Mouse (Mus musculus) midbrain, embryonic 10.5 days (tissue): ENCODE results near the gene Mrpl27. TPM values are rescaled to one million over a fixed set of nuclear protein-coding genes. Genes with fewer than 3 reads are reported as not detected.

Source experiments
- DNase-seq: peaks from one replicate; pipeline ENCODE4 v3.0.0-alpha.2; 2017; ENCODE audit warnings: low spot score
- H3K27ac ChIP-seq: fragments of 300-500 bp; sonication (generic); replicated peaks from 2 replicates; pipeline ENCODE4 v1.5.1; 2016; ENCODE audit warnings: mild to moderate bottlenecking
- H3K27me3 ChIP-seq: fragments of 300-500 bp; sonication (generic); 2 replicates; pipeline ENCODE4 v1.6.1; 2016; ENCODE audit warnings: low read depth, mild to moderate bottlenecking; ENCODE audit not compliant: poor library complexity, severe bottlenecking
- H3K36me3 ChIP-seq: fragments of 300-500 bp; sonication (generic); 2 replicates; pipeline ENCODE4 v1.6.1; 2016; ENCODE audit warnings: mild to moderate bottlenecking, moderate library complexity
- H3K4me1 ChIP-seq: fragments of 300-500 bp; sonication (generic); 2 replicates; pipeline ENCODE4 v1.6.1; 2016
- H3K4me3 ChIP-seq: fragments of 300-500 bp; sonication (generic); 2 replicates; pipeline ENCODE4 v1.5.1; 2016; ENCODE audit warnings: mild to moderate bottlenecking, moderate library complexity
- H3K9me3 ChIP-seq: fragments of 300-500 bp; sonication (generic); replicated peaks from 2 replicates; pipeline ENCODE4 v1.6.1; 2016; ENCODE audit warnings: mild to moderate bottlenecking
- WGBS: fragments of 180-500 bp; shearing (Covaris S2); methylation state at CpG from one replicate; pipeline ENCODE4 v1.1.7; 2016; 5-methylcytosine and 5-hydroxymethylcytosine counted together
- polyA plus RNA-seq: library from polyadenylated mRNA; unstranded; fragments of >200 nt; fragmentation: Nextera tagmentation; extraction: Ambion mirVana; gene quantifications from 2 replicates; pipeline ENCODE4 v1.2.1, GENCODE M21; 2016

Mrpl27 gene
- polyA plus RNA-seq, 1 experiment from 2014 or later: 145 TPM

- Histone ChIP-seq H3K27ac (no peak within 1 kb of the TSS), H3K4me3 (no peak within 1 kb of the TSS), H3K27me3 (no peaks in the 10 kb centered on the region), H3K9me3 (no peaks in the 10 kb centered on the region), H3K36me3 (no peaks in the 10 kb centered on the region), H3K4me1 (peaks cover 14% of the 10 kb centered on the region)
- no peak for DNase-seq
- 85% methylated on average over 5 of the region's 5 CpGs for WGBS
Measured at GRCm38 (mm10) chr11:94704472-94704871, 50.9 kb downstream of the Mrpl27 start, which contains the start of gene Gm11541. TSS of gene Gm11541 (minus strand) at chr11:94704499.

Other genes starting within 250 kb of the Mrpl27 start
- 8.1 and 9.1 TPM in 2 replicates for gene Cacna1g, start 179.6 kb upstream of the Mrpl27 start, polyA plus RNA-seq
- 0.12 TPM in 1 of 2 replicates, not detected in the other for gene Spata20, start 167.6 kb upstream of the Mrpl27 start, polyA plus RNA-seq
- gene Epn3, start 153.8 kb upstream of the Mrpl27 start, polyA plus RNA-seq: 0.57 and 0.80 TPM in 2 replicates
- gene Mycbpap, start 132.0 kb upstream of the Mrpl27 start, polyA plus RNA-seq: 2.7 and 2.9 TPM in 2 replicates
- 4.6 and 5.1 TPM in 2 replicates for gene Rsad1, start 104.5 kb upstream of the Mrpl27 start, polyA plus RNA-seq
- 0.12 and 0.39 TPM in 2 replicates for gene Chad, start 88.7 kb upstream of the Mrpl27 start, polyA plus RNA-seq
- 3.0 and 3.5 TPM in 2 replicates for gene Acsf2, start 51.9 kb upstream of the Mrpl27 start, polyA plus RNA-seq
- gene Lrrc59, start 24.0 kb upstream of the Mrpl27 start, polyA plus RNA-seq: 265 and 286 TPM in 2 replicates
- gene Eme1, start 197 bp downstream of the Mrpl27 start, polyA plus RNA-seq: 61.7 and 64.1 TPM in 2 replicates
- gene Xylt2, start 23.7 kb downstream of the Mrpl27 start, polyA plus RNA-seq: 13.8 and 14.4 TPM in 2 replicates
- gene Gm11541, start 50.7 kb downstream of the Mrpl27 start, polyA plus RNA-seq: not detected in 2 replicates
- 0.20 and 0.32 TPM in 2 replicates for gene Cdc34b, start 88.0 kb downstream of the Mrpl27 start, polyA plus RNA-seq
- not detected in 2 replicates for gene Tmem92, start 128.9 kb downstream of the Mrpl27 start, polyA plus RNA-seq